Mouse (Mus musculus) megakaryocyte, embryonic 14.5 days (primary cell): ENCODE results near the gene Rbm25. TPM values are rescaled to one million over a fixed set of nuclear protein-coding genes. Genes with fewer than 3 reads are reported as not detected.
"Not testable (repeated sequence)": the region's sequence is repeated elsewhere in the genome, so short reads cannot be mapped to it uniquely, and the experiment has no call there.

Source experiments
- H3K27me3 ChIP-seq: replicated peaks from 2 replicates; pipeline ENCODE3; 2012; ENCODE audit warnings: inconsistent platforms
- H3K36me3 ChIP-seq: replicated peaks from 2 replicates; pipeline ENCODE3; 2012; ENCODE audit warnings: low read length, inconsistent platforms, mixed read lengths
- H3K4me1 ChIP-seq: 2 replicates; pipeline ENCODE4 v1.6.1; 2012; ENCODE audit warnings: inconsistent platforms
- H3K4me3 ChIP-seq: replicated peaks from 2 replicates; pipeline ENCODE3; 2012; ENCODE audit warnings: moderate library complexity, mild to moderate bottlenecking, inconsistent platforms
- H3K9me3 ChIP-seq: 2 replicates; pipeline ENCODE4 v1.6.1; 2012; ENCODE audit warnings: inconsistent platforms
- FLI1 ChIP-seq: IDR thresholded peaks from 2 replicates; pipeline ENCODE4 v1.6.1; 2012; ENCODE audit warnings: low read length, inconsistent platforms, mixed read lengths
- GATA1 ChIP-seq: IDR thresholded peaks from 3 replicates; pipeline ENCODE4 v1.6.1; 2012; ENCODE audit warnings: mixed read lengths, low read length, inconsistent platforms, borderline replicate concordance
- polyA plus RNA-seq: library from polyadenylated mRNA; stranded (reverse); fragments of >175 nt; gene quantifications from 2 replicates; pipeline ENCODE4 v1.2.3, GENCODE M21; 2012; ENCODE audit warnings: low replicate concordance; ENCODE audit not compliant: insufficient read depth

Rbm25 gene
- polyA plus RNA-seq, result 13.4 and 56.3 TPM in 2 replicates

DNA sequence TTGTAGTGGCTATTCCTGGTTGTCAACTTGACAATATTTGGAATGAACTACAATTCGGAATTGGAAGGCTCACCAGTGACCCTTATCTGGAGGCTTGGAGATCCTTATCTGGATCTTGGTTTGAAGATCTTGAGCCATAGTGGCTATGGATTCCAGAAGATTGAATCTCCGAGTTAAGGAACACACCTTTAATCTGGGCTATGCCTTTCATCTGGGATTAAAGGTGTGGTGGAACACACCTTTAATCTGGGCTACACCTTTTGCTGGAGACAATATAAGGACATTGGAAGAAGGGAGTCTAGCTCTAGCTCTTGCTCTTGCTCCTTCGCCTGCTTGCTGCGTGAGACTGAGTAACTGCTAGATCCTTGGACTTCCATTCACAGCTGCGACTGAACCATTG is at the start of gene Rbm25:
TSS of gene Rbm25 (plus strand) at position 301 of the 400 bp plus-strand sequence.
- H3K9me3 ChIP-seq, H3K27me3 ChIP-seq, H3K36me3 ChIP-seq: not testable (repeated sequence)
- peak within 1 kb of the TSS; percentile 96 for H3K4me3 ChIP-seq
- H3K4me1 ChIP-seq, result peaks cover 18% of the 10 kb centered on the region; the same call in 1 of the 2 replicates

GRCm38 (mm10) chr12:83582106-83582505 is 48.9 kb upstream of the Rbm25 start:
- peaks cover 35% of the 10 kb centered on the region for H3K4me1 ChIP-seq
- no peaks in the 10 kb centered on the region for H3K9me3 ChIP-seq
- no peak overlapping the region for H3K4me3 ChIP-seq
- H3K27me3 ChIP-seq, result no peaks in the 10 kb centered on the region
- TF ChIP-seq GATA1 (no peak), FLI1 (no peak)
- H3K36me3 ChIP-seq, result peaks cover 75% of the 10 kb centered on the region

GRCm38 (mm10) chr12:83582747-83583146 is 48.3 kb upstream of the Rbm25 start:
- TF ChIP-seq GATA1, result no peak
- no peak for TF ChIP-seq FLI1
- Histone ChIP-seq H3K36me3 (peaks cover 75% of the 10 kb centered on the region), H3K9me3 (no peaks in the 10 kb centered on the region)

GRCm38 (mm10) chr12:83586628-83587027 is 44.4 kb upstream of the Rbm25 start:
- Histone ChIP-seq H3K9me3 (no peaks in the 10 kb centered on the region), H3K4me3 (no peak overlapping the region), H3K4me1 (peaks cover 6% of the 10 kb centered on the region), H3K36me3 (peaks cover 82% of the 10 kb centered on the region), H3K27me3 (no peaks in the 10 kb centered on the region)
- no peak for TF ChIP-seq FLI1
- TF ChIP-seq GATA1, result no peak

More at GRCm38 (mm10) chr12:83582747-83583146, 48.3 kb upstream of the Rbm25 start:
- Histone ChIP-seq H3K4me1 (peaks cover 33% of the 10 kb centered on the region), H3K27me3 (no peaks in the 10 kb centered on the region), H3K4me3 (no peak overlapping the region)

DNA sequence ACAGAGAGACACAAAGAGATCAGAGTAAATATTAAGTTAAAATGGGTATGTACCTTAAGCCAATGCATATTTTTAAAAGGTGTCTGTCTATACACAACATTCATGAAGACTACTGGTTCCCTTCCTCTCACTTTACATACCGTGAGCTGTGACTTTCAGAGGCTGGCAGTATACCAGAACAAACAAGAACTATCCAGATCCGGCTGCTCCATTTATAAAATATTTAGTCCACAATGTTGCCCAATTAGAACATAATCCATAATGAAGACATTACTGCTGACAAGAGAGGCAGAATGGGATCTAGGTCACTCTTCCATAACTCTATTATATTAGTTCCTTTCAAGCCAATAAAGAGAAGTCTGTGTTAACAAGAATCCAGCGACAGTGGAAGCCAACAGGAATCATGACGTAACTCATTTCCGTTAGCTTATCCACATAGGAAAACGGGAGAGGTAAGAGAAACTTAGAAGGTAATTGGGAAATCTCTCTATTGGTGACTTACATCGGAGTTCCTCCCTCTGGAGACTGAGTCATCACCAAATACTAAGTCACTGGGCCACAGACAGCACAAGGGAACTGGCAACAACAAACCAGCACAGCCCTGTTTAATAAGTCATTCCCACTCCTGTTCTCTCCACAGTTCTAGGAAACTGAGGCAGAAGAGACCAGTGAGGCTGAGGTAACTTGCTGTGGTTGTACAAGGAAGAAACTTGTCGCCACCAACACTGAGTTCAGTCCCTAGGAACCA is 39.1 kb upstream of the Rbm25 start:
- peaks cover 35% of the 10 kb centered on the region for H3K4me1 ChIP-seq
- no peaks in the 10 kb centered on the region for H3K27me3 ChIP-seq
- TF ChIP-seq FLI1, result no peak
- peaks cover 77% of the 10 kb centered on the region for H3K36me3 ChIP-seq
- no peaks in the 10 kb centered on the region for H3K9me3 ChIP-seq
- H3K4me3 ChIP-seq, result no peak overlapping the region

DNA sequence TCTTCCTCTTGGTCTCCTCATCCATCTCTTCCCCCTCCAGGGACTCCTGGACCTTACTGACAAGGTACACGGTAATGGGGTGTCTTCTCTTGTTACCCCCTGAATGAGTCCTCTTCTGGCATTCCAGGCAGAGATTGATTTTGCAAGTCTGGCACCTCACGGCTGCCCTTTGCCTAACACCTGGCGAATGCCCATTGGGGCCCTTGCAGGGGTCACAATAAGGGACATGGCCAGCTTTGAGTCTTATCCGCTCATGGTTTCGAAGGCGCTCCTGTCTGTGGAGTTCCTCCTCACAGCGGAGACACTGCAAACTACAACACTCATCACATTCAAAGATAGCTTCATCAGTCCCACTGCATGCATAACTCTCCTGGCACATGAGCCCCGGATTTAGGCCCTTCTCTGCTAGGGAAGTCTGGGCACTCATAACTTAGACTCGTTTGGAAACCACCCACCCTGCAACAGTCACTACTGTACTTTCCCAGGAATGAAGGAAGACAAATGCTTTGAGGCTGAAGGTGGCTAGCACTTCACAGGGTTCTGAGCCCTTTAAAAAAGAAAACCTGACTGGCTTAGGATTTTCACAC is 36.5 kb upstream of the Rbm25 start:
- Histone ChIP-seq H3K4me1 (peaks cover 35% of the 10 kb centered on the region), H3K9me3 (no peaks in the 10 kb centered on the region), H3K27me3 (no peaks in the 10 kb centered on the region), H3K4me3 (no peak overlapping the region), H3K36me3 (peaks cover 51% of the 10 kb centered on the region)
- TF ChIP-seq GATA1 (no peak), FLI1 (no peak)

- TF ChIP-seq GATA1 (no peak), FLI1 (no peak)
- Histone ChIP-seq H3K27me3 (no peaks in the 10 kb centered on the region), H3K4me3 (peak overlapping the region; percentile 100), H3K4me1 (peaks cover 31% of the 10 kb centered on the region), H3K9me3 (no peaks in the 10 kb centered on the region), H3K36me3 (peaks cover 36% of the 10 kb centered on the region)
Observed at GRCm38 (mm10) chr12:83596191-83596954, 34.7 kb upstream of the Rbm25 start.

DNA sequence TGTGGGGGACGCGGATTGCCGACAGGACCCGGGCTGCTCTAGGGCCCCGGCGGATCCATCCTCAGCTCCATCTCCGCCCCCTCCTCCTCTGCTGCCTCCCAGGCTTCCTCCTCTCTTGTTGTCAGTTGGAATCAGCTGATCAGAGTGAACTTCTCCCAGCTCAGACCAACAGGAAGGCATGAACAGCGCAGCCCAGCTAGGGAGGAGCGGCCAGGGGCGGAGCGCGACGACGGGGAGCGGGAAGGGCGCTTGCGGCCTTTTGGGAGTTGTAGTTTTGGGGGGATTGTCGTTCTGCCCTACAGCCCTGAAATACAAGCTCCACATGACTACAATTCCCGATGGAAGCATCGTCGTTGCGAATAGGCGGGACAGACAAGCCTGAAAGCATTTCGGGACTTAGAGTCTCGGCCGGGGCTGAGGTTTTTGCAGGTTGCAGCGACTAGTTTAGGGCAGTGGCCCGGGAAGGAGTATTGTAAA is 34.0 kb upstream of the Rbm25 start, which contains the start of gene Zfyve1:
TSS of gene Zfyve1 (minus strand) at position 198 of the 477 bp plus-strand sequence.
- Histone ChIP-seq H3K4me1 (peaks cover 24% of the 10 kb centered on the region), H3K27me3 (no peaks in the 10 kb centered on the region), H3K4me3 (peak within 1 kb of the TSS; percentile 100), H3K36me3 (peaks cover 30% of the 10 kb centered on the region), H3K9me3 (no peaks in the 10 kb centered on the region)
- TF ChIP-seq FLI1 (no peak), GATA1 (no peak)

- Histone ChIP-seq H3K4me3 (no peak overlapping the region), H3K36me3 (peaks cover 24% of the 10 kb centered on the region), H3K4me1 (peaks cover 18% of the 10 kb centered on the region), H3K27me3 (no peaks in the 10 kb centered on the region), H3K9me3 (no peaks in the 10 kb centered on the region)
- TF ChIP-seq FLI1 (no peak), GATA1 (no peak)
Observed at GRCm38 (mm10) chr12:83597881-83598280, 33.2 kb upstream of the Rbm25 start.
